Mouse (Mus musculus): ENCODE measurements around the gene Tssk3.

DNA sequence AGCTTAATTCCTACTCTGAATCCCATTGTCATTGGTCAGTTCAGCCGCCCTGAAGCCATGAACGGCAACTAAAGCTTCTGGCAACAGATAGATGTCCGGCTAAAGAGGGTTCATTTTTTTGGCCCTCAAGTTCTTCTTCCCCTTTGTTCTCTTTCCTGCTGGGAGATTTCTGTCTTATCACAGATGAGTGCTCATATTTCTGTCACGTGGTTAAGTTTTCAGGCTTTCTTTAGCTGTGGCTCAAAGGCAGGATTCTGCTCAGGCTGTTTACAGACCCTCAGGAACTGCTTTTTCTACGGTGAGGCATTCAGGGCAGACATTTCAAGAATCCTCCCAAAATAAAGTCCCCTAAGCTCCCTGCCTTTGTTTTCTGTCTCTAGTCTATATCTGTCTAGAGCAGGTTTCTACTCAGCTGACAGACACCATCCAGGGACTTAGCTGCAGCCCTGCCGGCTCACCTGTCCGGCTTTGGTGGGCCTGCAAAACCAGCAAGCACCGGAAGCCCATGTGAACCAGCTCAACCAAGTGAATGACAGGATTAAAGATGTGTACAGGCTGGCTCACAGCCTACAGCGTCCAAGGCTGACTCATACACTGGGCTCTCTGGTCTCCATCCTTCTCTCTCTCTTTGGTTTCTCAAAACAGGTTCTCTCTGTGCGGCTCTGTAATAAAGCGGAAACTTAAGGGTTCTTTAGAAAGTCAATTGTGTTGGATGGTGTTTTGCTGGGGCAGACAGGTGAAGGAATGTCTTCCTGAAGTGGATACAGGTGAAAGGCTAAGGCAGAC lies 42.9 kb downstream of the Tssk3 start:
- TF ChIP-seq CTCF (IDR thresholded peaks at IDR 0.05; ENCODE audit: control insufficient read depth, insufficient read depth, insufficient replicate concordance, low read depth, low read length) (no peak), POLR2A (IDR thresholded peaks at IDR 0.05; ENCODE audit: control insufficient read depth, low read depth, low read length) (no peak)

Data from testis, adult 2 months (tissue).